Mouse (Mus musculus): Measurements from ENCODE around the gene Lrch1. TPM values are rescaled to one million over a fixed set of nuclear protein-coding genes. Genes with fewer than 3 reads are reported as not detected.
A peak's percentile ranks its signal among the peaks of the same experiment; 100 is the strongest.

Lrch1 gene
- polyA plus RNA-seq, 1 experiment: 9.9 TPM

- H3K79me2 ChIP-seq (ENCODE audit: control insufficient read depth, insufficient read depth): peaks cover 33% of the 10 kb centered on the region
- no peaks in the 10 kb centered on the region for H3K27me3 ChIP-seq (ENCODE audit: control insufficient read depth, insufficient read depth, insufficient read length)
- H3K36me3 ChIP-seq (ENCODE audit: control insufficient read depth, insufficient read depth): no peaks in the 10 kb centered on the region
- H3ac ChIP-seq (ENCODE audit: control insufficient read depth, insufficient read length): no peak overlapping the region
- H3K4me3 ChIP-seq: peak overlapping the region; percentile 92
- H3K4me2 ChIP-seq (ENCODE audit: low read depth): peak overlapping the region; percentile 94
- TF ChIP-seq TCF3 (IDR thresholded peaks at IDR 0.05; ENCODE audit: insufficient read length, low read depth) (no peak), POLR2AphosphoS2 (IDR thresholded peaks at IDR 0.05; ENCODE audit: insufficient read length, low read depth) (no peak), MAX (IDR thresholded peaks at IDR 0.05; ENCODE audit: low read depth) (no peak), CEBPB (IDR thresholded peaks at IDR 0.05; ENCODE audit: insufficient read depth, poor library complexity, severe bottlenecking) (no peak), E2F4 (IDR thresholded peaks at IDR 0.05; ENCODE audit: insufficient read depth) (no peak)
Measured at GRCm38 (mm10) chr14:74948426-74949240, 957 bp upstream of the Lrch1 start.

- Histone ChIP-seq H3ac (ENCODE audit: control insufficient read depth, insufficient read length) (peak overlapping the region; percentile 88), H3K4me3 (peak overlapping the region; percentile 92), H3K79me2 (ENCODE audit: control insufficient read depth, insufficient read depth) (peaks cover 36% of the 10 kb centered on the region)
Measured at GRCm38 (mm10) chr14:74948014-74948396, 329 bp upstream of the Lrch1 start.

GRCm38 (mm10) chr14:74946751-74947375, 813 bp downstream of the Lrch1 start:
- Histone ChIP-seq H3K36me3 (ENCODE audit: control insufficient read depth, insufficient read depth) (no peaks in the 10 kb centered on the region), H3ac (ENCODE audit: control insufficient read depth, insufficient read length) (peak overlapping the region; percentile 88), H3K79me2 (ENCODE audit: control insufficient read depth, insufficient read depth) (peaks cover 37% of the 10 kb centered on the region), H3K27me3 (ENCODE audit: control insufficient read depth, insufficient read depth, insufficient read length) (no peaks in the 10 kb centered on the region), H3K4me3 (peak overlapping the region; percentile 92), H3K4me2 (ENCODE audit: low read depth) (peak overlapping the region; percentile 91)
- no peak for TF ChIP-seq REST (IDR thresholded peaks at IDR 0.05; ENCODE audit: insufficient read depth, insufficient read length)
- TF ChIP-seq POLR2AphosphoS2 (IDR thresholded peaks at IDR 0.05; ENCODE audit: insufficient read length, low read depth): peak; percentile 89
- peak; percentile 86 for TF ChIP-seq POLR2A (IDR thresholded peaks at IDR 0.05; ENCODE audit: insufficient read length, low read depth)

More at GRCm38 (mm10) chr14:74948014-74948396, 329 bp upstream of the Lrch1 start:
- Histone ChIP-seq H3K27me3 (ENCODE audit: control insufficient read depth, insufficient read depth, insufficient read length) (no peaks in the 10 kb centered on the region), H3K36me3 (ENCODE audit: control insufficient read depth, insufficient read depth) (no peaks in the 10 kb centered on the region), H3K4me2 (ENCODE audit: low read depth) (peak overlapping the region; percentile 94)
- no peak for TF ChIP-seq POLR2AphosphoS2 (IDR thresholded peaks at IDR 0.05; ENCODE audit: insufficient read length, low read depth)
- no peak for TF ChIP-seq MYOG (IDR thresholded peaks at IDR 0.05; ENCODE audit: control insufficient read depth in 1 of 3, insufficient read depth in 1 of 3, insufficient read length in 2 of 3, low read depth in 2 of 3)
- TF ChIP-seq USF1 (IDR thresholded peaks at IDR 0.05; ENCODE audit: low read depth): no peak
- TF ChIP-seq TCF3 (IDR thresholded peaks at IDR 0.05; ENCODE audit: insufficient read length, low read depth): no peak
- TF ChIP-seq MYOD1 (IDR thresholded peaks at IDR 0.05; ENCODE audit: control insufficient read depth in 1 of 3, insufficient read length in 2 of 3, low read depth in 2 of 3): no peak
- no peak for TF ChIP-seq POLR2A (IDR thresholded peaks at IDR 0.05; ENCODE audit: insufficient read length, low read depth)
- no peak for TF ChIP-seq E2F4 (IDR thresholded peaks at IDR 0.05; ENCODE audit: insufficient read depth)
- TF ChIP-seq REST (IDR thresholded peaks at IDR 0.05; ENCODE audit: insufficient read depth, insufficient read length): no peak
- TF ChIP-seq MAX (IDR thresholded peaks at IDR 0.05; ENCODE audit: low read depth): no peak
- no peak for TF ChIP-seq SRF (IDR thresholded peaks at IDR 0.05; ENCODE audit: control insufficient read depth, insufficient read length, low read depth)
- TF ChIP-seq CEBPB (IDR thresholded peaks at IDR 0.05; ENCODE audit: insufficient read depth, poor library complexity, severe bottlenecking): no peak
- TF ChIP-seq TCF12 (IDR thresholded peaks at IDR 0.05; ENCODE audit: insufficient read depth, poor library complexity, severe bottlenecking): no peak

- peaks cover 42% of the 10 kb centered on the region for H3K79me2 ChIP-seq (ENCODE audit: control insufficient read depth, insufficient read depth)
- H3ac ChIP-seq (ENCODE audit: control insufficient read depth, insufficient read length): peak overlapping the region; percentile 88
- TF ChIP-seq POLR2AphosphoS2 (IDR thresholded peaks at IDR 0.05; ENCODE audit: insufficient read length, low read depth) (peak; percentile 62), TCF3 (IDR thresholded peaks at IDR 0.05; ENCODE audit: insufficient read length, low read depth) (no peak), CEBPB (IDR thresholded peaks at IDR 0.05; ENCODE audit: insufficient read depth, poor library complexity, severe bottlenecking) (no peak), TCF12 (IDR thresholded peaks at IDR 0.05; ENCODE audit: insufficient read depth, poor library complexity, severe bottlenecking) (no peak), POLR2A (IDR thresholded peaks at IDR 0.05; ENCODE audit: insufficient read length, low read depth) (no peak), MYOG (IDR thresholded peaks at IDR 0.05; ENCODE audit: control insufficient read depth in 1 of 3, insufficient read depth in 1 of 3, insufficient read length in 2 of 3, low read depth in 2 of 3) (no peak)
- peak overlapping the region; percentile 92 for H3K4me3 ChIP-seq
- peak overlapping the region; percentile 91 for H3K4me2 ChIP-seq (ENCODE audit: low read depth)
- H3K27me3 ChIP-seq (ENCODE audit: control insufficient read depth, insufficient read depth, insufficient read length): no peaks in the 10 kb centered on the region
- H3K36me3 ChIP-seq (ENCODE audit: control insufficient read depth, insufficient read depth): no peaks in the 10 kb centered on the region
Measured at GRCm38 (mm10) chr14:74946321-74946750, 1.3 kb downstream of the Lrch1 start.
